Mouse (Mus musculus) C2C12 (cell line): ENCODE measurements at regions not wholly inside any gene's neighbourhood (a gene's known extent, or its start where the extent isn't known, plus 50 kb on each side); places are given as distances from the start of the nearest gene placed in this dataset.

Experiments used
- CTCF ChIP-seq: IDR thresholded peaks from one replicate; pipeline ENCODE4 v1.5.1; 2011; ENCODE audit not compliant: control insufficient read depth, insufficient read depth, insufficient read length
- MAX ChIP-seq: IDR thresholded peaks from one replicate; pipeline ENCODE4 v1.6.1; 2011; ENCODE audit warnings: mild to moderate bottlenecking, control low read depth
- MYOD1 ChIP-seq: IDR thresholded peaks from one replicate; pipeline ENCODE4 v1.6.1; 2011; ENCODE audit warnings: low read depth; ENCODE audit not compliant: control insufficient read depth, insufficient read length
- USF1 ChIP-seq: IDR thresholded peaks from one replicate; pipeline ENCODE4 v1.6.1; 2011; ENCODE audit warnings: low read depth, mild to moderate bottlenecking, control low read depth, moderate library complexity

DNA sequence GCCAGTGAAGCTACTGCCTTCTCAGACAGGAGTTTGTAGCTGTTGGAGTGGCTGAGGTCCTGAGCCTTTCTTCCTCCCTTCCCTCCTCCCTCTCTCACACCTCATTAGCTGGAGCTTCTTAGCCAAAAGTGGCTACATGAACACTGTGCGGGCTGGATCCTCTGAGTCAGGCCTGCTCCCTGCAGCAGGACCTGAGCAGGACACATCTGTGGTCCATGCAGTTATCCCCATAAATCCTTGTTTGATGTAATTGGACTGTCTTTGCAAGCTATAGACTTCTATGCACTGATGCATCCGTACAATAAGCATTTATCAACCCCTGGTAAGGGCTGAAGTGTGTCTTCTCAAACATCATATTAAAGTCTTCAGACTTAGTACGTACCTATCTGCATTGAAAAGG lies 88.2 kb upstream of the Gpr139 start:
- no peak for TF ChIP-seq CTCF
- no peak for TF ChIP-seq MAX
- no peak for TF ChIP-seq USF1
- no peak for TF ChIP-seq MYOD1
